Mouse (Mus musculus) megakaryocyte, embryonic 14.5 days (primary cell): ENCODE measurements at regions not wholly inside any gene's neighbourhood (a gene's known extent, or its start where the extent isn't known, plus 50 kb on each side); places are given as distances from the start of the nearest gene placed in this dataset.

Experiments used
- H3K27me3 ChIP-seq: replicated peaks from 2 replicates; pipeline ENCODE3; 2012; ENCODE audit warnings: inconsistent platforms
- H3K36me3 ChIP-seq: replicated peaks from 2 replicates; pipeline ENCODE3; 2012; ENCODE audit warnings: low read length, inconsistent platforms, mixed read lengths
- H3K4me1 ChIP-seq: 2 replicates; pipeline ENCODE4 v1.6.1; 2012; ENCODE audit warnings: inconsistent platforms
- H3K4me3 ChIP-seq: replicated peaks from 2 replicates; pipeline ENCODE3; 2012; ENCODE audit warnings: moderate library complexity, mild to moderate bottlenecking, inconsistent platforms
- H3K9me3 ChIP-seq: 2 replicates; pipeline ENCODE4 v1.6.1; 2012; ENCODE audit warnings: inconsistent platforms
- FLI1 ChIP-seq: IDR thresholded peaks from 2 replicates; pipeline ENCODE4 v1.6.1; 2012; ENCODE audit warnings: low read length, inconsistent platforms, mixed read lengths
- GATA1 ChIP-seq: IDR thresholded peaks from 3 replicates; pipeline ENCODE4 v1.6.1; 2012; ENCODE audit warnings: mixed read lengths, low read length, inconsistent platforms, borderline replicate concordance

DNA sequence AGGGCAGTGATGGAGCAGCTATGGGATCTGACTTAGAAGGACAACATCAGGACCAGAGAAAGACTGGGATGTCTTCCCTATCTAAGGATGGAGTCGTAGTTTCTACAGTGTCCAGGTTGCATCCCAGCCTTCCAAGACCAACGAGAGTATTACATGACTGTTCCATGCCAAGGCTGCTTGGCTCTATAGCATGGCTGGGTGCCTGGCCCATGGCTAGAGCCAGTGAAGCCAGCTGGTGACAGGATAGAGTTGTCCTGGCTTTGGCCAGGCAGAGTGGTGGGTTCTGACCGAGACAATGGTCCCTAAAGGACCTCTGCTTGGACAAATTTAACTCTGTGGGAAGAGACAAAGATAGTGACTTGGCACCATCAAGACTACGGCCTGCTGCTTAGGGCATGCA is 187.2 kb upstream of the 4931429L15Rik start:
- H3K27me3 ChIP-seq, result no peaks in the 10 kb centered on the region
- no peak for TF ChIP-seq FLI1
- TF ChIP-seq GATA1, result no peak
- H3K4me1 ChIP-seq, result no peaks in the 10 kb centered on the region
- no peaks in the 10 kb centered on the region for H3K36me3 ChIP-seq
- no peaks in the 10 kb centered on the region for H3K9me3 ChIP-seq
- H3K4me3 ChIP-seq, result no peak overlapping the region

DNA sequence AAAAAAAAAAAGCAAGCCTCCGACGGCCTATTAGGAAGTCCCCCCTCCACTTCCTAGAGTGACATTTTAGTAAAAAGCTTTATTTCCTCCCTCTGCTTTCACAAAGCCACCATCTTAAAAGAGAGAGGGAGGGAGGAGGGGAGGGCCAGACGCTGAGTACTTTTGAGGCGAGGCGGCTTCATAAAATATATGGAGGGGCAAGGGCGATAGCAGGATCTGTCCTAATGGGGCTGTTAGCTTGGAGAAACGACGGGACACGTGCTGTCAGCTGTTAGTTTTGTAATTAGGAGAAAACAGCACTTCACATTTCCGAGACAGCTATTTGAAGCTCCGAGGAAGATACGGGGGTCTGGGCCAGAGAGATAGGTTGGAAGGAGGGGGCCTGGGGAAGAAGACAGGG is 184.8 kb upstream of the 4931429L15Rik start:
- no peak overlapping the region for H3K4me3 ChIP-seq
- H3K27me3 ChIP-seq, result no peaks in the 10 kb centered on the region
- H3K36me3 ChIP-seq, result no peaks in the 10 kb centered on the region
- H3K4me1 ChIP-seq, result no peaks in the 10 kb centered on the region
- TF ChIP-seq FLI1 (no peak), GATA1 (no peak)
- H3K9me3 ChIP-seq, result no peaks in the 10 kb centered on the region

DNA sequence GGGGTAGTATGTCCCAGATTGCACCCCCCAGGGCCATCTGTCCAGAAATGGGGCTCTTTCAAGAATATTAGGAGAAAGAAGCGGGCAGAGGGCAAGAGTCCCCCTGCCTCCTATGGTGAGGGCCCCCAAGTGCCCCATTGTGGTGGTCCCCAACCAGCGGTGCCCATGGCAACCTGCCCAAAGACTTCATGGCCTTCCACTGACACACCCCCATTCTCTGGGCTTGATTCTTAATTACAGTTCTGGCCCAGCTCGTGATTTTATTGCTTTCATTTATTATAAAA is 184.3 kb upstream of the 4931429L15Rik start:
- Histone ChIP-seq H3K4me3 (no peak overlapping the region), H3K9me3 (no peaks in the 10 kb centered on the region), H3K36me3 (no peaks in the 10 kb centered on the region), H3K4me1 (no peaks in the 10 kb centered on the region), H3K27me3 (no peaks in the 10 kb centered on the region)
- TF ChIP-seq FLI1, result no peak
- TF ChIP-seq GATA1, result no peak

DNA sequence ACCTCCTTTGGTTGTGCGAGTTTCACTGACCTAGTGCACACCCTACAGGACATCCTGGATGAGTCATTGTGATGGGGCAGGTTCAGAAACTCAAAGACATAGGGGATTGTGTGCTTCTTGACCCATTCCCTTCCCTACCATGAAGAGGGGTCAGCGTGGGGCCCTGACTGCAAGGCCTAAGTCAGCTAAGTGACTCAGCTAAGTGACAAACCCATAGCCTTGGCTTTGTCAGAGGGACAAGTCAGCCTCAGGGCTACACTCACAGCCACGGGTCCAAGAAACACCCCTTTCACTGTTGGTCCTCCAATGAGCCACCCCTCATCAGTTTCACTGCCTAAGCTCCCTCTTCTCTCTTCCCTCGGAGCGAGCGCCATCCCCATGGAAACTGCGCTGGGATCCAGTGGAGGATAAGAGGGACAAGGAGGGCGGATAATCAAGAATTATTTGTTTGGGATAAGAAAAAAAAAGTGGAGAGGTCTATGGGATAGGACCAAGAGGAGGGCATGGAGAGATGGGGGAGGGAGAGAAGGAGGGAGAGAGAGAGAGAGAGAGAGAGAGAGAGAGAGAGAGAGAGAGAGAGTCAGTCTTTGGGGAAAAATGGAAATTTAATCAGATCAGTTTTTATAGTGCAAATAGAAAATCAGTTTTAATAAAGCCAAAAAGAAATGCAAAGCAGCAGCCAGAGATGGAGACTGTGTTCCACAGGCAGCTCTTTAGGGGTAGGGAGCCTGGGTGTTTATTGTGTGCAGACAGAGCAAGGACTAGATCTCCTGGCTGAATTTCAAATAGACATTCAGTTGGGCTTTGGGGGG is 183.7 kb upstream of the 4931429L15Rik start:
- H3K4me3 ChIP-seq, result no peak overlapping the region
- H3K36me3 ChIP-seq, result no peaks in the 10 kb centered on the region
- no peaks in the 10 kb centered on the region for H3K4me1 ChIP-seq
- H3K9me3 ChIP-seq, result no peaks in the 10 kb centered on the region
- no peaks in the 10 kb centered on the region for H3K27me3 ChIP-seq
- TF ChIP-seq GATA1 (no peak), FLI1 (no peak)

DNA sequence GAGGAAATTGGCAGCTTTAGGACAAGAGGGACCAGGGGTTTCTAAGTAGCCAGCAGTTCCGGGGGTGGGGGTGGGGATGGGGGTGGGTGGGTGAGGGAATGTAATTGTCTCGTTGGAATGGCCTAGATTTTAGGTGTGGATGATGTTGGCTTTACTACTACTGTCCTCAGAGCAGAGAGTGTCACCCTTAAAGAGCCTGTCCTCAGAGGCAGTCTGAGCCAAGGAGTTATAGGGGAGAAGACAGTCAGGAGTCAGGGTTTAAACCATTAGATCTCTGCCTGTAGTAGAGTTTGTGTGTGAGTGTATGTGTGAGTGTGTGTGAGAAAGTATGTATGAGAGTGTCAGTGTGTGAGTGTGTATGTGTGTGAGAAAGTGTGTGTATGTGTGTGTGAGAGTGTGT is 179.6 kb upstream of the 4931429L15Rik start:
- TF ChIP-seq GATA1, result no peak
- no peak for TF ChIP-seq FLI1
- Histone ChIP-seq H3K36me3 (no peaks in the 10 kb centered on the region), H3K27me3 (peaks cover 2% of the 10 kb centered on the region), H3K9me3 (no peaks in the 10 kb centered on the region), H3K4me3 (no peak overlapping the region), H3K4me1 (no peaks in the 10 kb centered on the region)

DNA sequence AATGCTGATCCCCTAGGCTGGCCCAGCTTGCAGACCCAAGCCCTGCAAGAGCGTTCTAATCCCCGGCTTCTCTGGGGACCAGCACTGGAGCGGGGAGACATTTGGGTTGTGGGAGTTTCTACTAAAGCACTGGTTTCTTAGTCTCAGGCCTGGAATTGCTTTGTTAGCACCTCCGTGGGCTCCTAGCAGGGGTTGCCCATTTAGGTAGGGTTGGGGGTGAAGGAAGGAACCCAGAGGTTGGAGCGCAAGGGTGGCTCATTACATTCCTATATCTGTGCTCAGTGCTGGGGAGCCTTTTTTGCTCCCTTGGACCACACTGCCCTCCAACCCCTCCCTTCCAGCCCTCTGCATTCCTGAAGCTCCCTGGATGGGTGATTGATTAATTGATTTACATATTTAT is 179.1 kb upstream of the 4931429L15Rik start:
- TF ChIP-seq GATA1 (no peak), FLI1 (no peak)
- H3K36me3 ChIP-seq, result no peaks in the 10 kb centered on the region
- H3K9me3 ChIP-seq, result no peaks in the 10 kb centered on the region
- H3K4me1 ChIP-seq, result no peaks in the 10 kb centered on the region
- H3K27me3 ChIP-seq, result peaks cover 2% of the 10 kb centered on the region
- H3K4me3 ChIP-seq, result no peak overlapping the region

DNA sequence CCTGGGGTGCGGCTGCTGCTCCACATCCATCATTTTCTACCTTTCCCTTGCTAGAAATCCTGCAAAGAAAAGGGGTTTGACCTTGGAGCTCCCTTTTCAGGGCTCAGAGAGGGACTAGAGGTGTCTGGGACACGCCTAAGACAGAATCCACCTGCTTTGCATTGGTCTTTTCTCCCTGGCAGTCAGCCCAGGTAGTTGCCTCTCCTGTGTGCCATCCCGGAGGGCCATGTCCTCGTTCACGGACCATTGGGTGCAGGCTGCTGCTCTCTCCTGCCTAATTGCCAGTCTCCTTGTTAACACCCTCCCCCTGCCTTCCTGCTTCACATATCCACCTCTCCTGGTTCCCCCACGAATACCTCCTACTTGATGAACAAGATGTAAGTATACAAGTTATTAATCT is 175.5 kb upstream of the 4931429L15Rik start:
- H3K27me3 ChIP-seq, result peaks cover 2% of the 10 kb centered on the region
- H3K4me1 ChIP-seq, result no peaks in the 10 kb centered on the region
- no peaks in the 10 kb centered on the region for H3K36me3 ChIP-seq
- no peak overlapping the region for H3K4me3 ChIP-seq
- TF ChIP-seq FLI1 (no peak), GATA1 (no peak)
- no peaks in the 10 kb centered on the region for H3K9me3 ChIP-seq

DNA sequence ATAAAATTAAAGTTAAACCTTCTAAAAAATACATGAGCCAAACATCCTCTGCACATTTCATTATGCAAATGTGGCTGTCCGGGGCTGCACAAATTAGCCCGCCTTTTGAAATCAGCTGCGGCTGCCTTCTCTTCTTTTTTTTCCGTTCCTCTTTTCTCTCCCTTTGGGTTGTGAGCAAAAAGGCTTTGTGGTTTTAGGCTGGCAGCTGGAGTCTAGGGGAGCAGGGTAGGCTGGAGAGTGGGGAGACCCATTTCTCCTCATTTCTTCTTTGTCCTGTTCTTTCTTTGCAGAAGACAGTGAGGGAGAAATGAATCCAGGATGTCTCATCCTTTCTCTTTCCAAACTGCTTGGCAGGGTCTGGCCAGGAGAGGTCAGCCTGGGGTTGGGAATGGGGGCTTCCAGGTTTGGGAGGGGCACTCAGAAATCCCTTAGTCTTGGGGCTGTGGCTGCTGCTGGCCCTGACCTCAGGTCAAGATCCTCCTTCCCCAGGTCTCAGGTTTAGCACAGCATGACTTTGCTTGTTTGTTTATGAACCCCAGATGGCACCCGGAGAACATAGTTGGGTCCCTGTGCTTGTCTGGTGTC is 163.2 kb upstream of the 4931429L15Rik start:
- Histone ChIP-seq H3K9me3 (no peaks in the 10 kb centered on the region), H3K4me3 (no peak overlapping the region), H3K36me3 (no peaks in the 10 kb centered on the region), H3K4me1 (no peaks in the 10 kb centered on the region), H3K27me3 (peaks cover 6% of the 10 kb centered on the region)
- TF ChIP-seq FLI1 (no peak), GATA1 (no peak)

DNA sequence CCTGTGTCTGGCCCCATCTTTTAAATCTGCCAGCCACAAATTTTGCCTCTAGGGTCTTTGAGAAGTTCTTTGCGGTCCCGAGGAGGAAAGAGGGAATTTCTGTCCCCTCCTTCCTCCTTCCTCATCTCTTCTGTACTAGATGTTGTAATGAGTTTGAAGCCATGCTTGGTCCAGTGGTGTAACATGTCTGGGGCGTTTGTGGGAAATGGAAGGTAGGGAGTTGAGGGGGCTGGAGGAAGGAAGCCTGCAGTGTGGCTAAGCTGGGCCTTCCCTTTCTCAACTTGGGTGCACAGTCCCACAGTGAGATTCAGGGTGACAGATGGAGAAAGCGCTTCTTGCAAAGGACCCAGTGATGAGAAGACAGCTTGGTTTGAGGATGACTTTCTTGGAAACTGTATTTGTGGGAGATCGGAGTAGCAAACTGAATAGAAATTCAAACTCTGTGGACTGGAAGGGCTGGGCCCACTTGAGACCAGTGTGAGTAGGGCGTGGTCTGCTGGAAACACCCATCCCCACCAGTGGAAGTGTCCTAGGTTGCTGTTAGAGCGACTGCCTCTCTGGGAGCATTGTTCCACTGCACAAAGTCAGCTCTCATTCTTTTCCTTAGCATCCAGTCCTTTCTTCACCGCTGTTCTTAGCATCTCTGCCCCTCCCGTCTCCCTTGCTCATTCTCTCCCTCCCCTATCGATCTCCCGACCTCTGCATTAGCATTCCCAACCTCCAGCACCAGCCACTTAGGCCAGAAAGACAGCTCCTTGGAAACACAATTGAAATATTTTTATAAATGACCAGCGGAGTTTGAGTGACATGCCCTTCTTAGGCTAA is 162.5 kb upstream of the 4931429L15Rik start:
- TF ChIP-seq GATA1, result no peak
- TF ChIP-seq FLI1, result no peak
- Histone ChIP-seq H3K4me3 (no peak overlapping the region), H3K27me3 (peaks cover 6% of the 10 kb centered on the region), H3K36me3 (no peaks in the 10 kb centered on the region), H3K9me3 (no peaks in the 10 kb centered on the region), H3K4me1 (no peaks in the 10 kb centered on the region)

DNA sequence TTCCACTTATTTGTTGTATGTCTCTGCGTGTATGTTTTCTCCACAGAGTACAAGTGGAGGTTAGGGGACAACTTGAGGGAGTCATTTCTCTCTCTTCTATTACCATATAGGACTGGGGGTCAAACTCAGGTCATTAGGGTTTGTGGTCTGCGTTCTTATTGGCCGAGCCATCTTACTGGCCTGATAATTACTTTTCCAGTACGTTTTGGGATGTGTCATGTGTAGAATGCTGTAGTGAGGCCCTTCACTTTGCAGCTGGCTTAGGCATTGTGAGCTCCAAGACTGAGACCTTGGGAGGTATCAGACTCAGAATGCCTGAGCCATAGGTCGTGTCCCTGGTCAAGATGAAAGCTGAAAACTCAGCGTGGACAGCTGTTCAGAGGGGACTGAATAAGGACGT is 161.7 kb upstream of the 4931429L15Rik start:
- no peak overlapping the region for H3K4me3 ChIP-seq
- TF ChIP-seq GATA1 (no peak), FLI1 (no peak)
- peaks cover 6% of the 10 kb centered on the region for H3K27me3 ChIP-seq
- no peaks in the 10 kb centered on the region for H3K36me3 ChIP-seq
- H3K9me3 ChIP-seq, result 0 out of 2 replicates have a peak, but pooled peaks cover 2% of the 10 kb centered on the region
- H3K4me1 ChIP-seq, result no peaks in the 10 kb centered on the region
